Mouse (Mus musculus) thymus, postnatal 10 days (tissue): ENCODE measurements around the gene Gad1.

ENCODE experiments used
- DNase-seq, 2 experiments: peaks; one replicate each; pipeline ENCODE4 v3.0.0; 2021; ENCODE audit warnings: low spot score in 2 of 2

The Gad1 gene

GRCm38 (mm10) chr2:70552772-70553171, at the start of gene Gad1:
Gene Gad1, plus strand, starts transcription at chr2:70553072.
- no peak for DNase-seq

- no peak for DNase-seq
Observed at GRCm38 (mm10) chr2:70503436-70503835, 49.4 kb upstream of the Gad1 start.

- DNase-seq: no peak
Observed at GRCm38 (mm10) chr2:70505229-70505628, 47.6 kb upstream of the Gad1 start.

GRCm38 (mm10) chr2:70505896-70506295, 47.0 kb upstream of the Gad1 start:
- DNase-seq: no peak

- no peak for DNase-seq
Observed at GRCm38 (mm10) chr2:70506372-70506771, 46.5 kb upstream of the Gad1 start.

- DNase-seq: no peak
Observed at GRCm38 (mm10) chr2:70508496-70508895, 44.4 kb upstream of the Gad1 start, which contains the start of gene Erich2. Gene Erich2, plus strand, starts transcription at chr2:70508819.

- peak in 1 of 2 experiments; percentile 10 for DNase-seq
Observed at GRCm38 (mm10) chr2:70509021-70509632, 43.7 kb upstream of the Gad1 start.

- DNase-seq: peak in 1 of 2 experiments; percentile 53
Observed at GRCm38 (mm10) chr2:70538283-70538682, 14.6 kb upstream of the Gad1 start.

GRCm38 (mm10) chr2:70550671-70551070, 2.2 kb upstream of the Gad1 start:
- no peak for DNase-seq

GRCm38 (mm10) chr2:70551446-70551845, 1.4 kb upstream of the Gad1 start:
- DNase-seq: no peak

GRCm38 (mm10) chr2:70552067-70552598, 739 bp upstream of the Gad1 start:
- DNase-seq: no peak

- DNase-seq: no peak
Observed at GRCm38 (mm10) chr2:70553826-70554225, 954 bp downstream of the Gad1 start.

GRCm38 (mm10) chr2:70558112-70558842, 5.4 kb downstream of the Gad1 start:
- peak; percentile 38 to 78 for DNase-seq

GRCm38 (mm10) chr2:70558843-70559451, 6.1 kb downstream of the Gad1 start:
- no peak for DNase-seq

- peak; percentile 61 to 87 for DNase-seq
Observed at GRCm38 (mm10) chr2:70559520-70559919, 6.6 kb downstream of the Gad1 start.

- DNase-seq: peak; percentile 11 to 63
Observed at GRCm38 (mm10) chr2:70561077-70561795, 8.4 kb downstream of the Gad1 start.

- DNase-seq: no peak
Observed at GRCm38 (mm10) chr2:70562011-70562491, 9.2 kb downstream of the Gad1 start.

- DNase-seq: no peak
Observed at GRCm38 (mm10) chr2:70562611-70562980, 9.7 kb downstream of the Gad1 start.

GRCm38 (mm10) chr2:70562981-70563671, 10.3 kb downstream of the Gad1 start:
- no peak for DNase-seq

- no peak for DNase-seq
Observed at GRCm38 (mm10) chr2:70563721-70564645, 11.1 kb downstream of the Gad1 start.
